Mouse (Mus musculus) thymus, adult 18-20 months (tissue): Measurements from ENCODE around the gene Tent4b.
"Not testable (repeated sequence)": the region's sequence is repeated elsewhere in the genome, so short reads cannot be mapped to it uniquely, and the experiment has no call there.

Experiments
- DNase-seq, 2 experiments: peaks; one replicate each; pipeline ENCODE4 v3.0.0; 2022; ENCODE audit warnings: mixed read lengths in 2 of 2

Tent4b gene

DNA sequence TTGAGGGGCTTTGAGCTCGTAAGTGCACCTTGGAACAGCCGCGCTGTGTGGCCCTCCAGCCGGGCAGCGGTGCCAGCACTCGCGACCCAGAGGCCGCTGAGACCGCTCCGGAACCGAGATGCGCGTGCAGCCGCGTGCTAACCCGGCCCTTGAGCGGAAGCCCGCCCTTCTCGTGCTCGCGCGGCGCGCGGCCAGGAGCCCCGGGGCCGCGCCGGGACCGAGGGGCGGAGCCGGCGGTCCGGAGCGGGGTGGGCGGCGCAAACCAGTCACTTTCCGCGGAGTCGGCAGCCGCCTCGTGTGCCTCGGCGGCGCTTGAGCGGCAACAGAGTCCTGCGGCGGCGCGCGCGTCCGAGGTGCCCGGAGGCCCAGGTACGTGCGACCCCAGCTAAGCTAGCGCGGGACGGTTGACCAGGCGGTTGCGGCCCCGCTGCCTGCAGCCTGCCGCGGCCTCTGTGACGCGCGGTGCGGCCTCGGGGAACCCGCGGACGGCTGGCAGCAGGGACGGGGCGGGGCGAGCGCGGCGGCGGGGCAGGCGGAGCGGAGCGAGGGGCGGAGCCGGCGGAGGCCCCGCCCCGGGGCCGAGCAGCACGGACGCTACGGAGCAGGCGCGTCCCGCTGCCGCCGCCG, at the start of gene Tent4b:
Tent4b (plus strand) TSS at position 269 of the 627 bp plus-strand sequence.
- peak; percentile 88 to 89 for DNase-seq

DNA sequence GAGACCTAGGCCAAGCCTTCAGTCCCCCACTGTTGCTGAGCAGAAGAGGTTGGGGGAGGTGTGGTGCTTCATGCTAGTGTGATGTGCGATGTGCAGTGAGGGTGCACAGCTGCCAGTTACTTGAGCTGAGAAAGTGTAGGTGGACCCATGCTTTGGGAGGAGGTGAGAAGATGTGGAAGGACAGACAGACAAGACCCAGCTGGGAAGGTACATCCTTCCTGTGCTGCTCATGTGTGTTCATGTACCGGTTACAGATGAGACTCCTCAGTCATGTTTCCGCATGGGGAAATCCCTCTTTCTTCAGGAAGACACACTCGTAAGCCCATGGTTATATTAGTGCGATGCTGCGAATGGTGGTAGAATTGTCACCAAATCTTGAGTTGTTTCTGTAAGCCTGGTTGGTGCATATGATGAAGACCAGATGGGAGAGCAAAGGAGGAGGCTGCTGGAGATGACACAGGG, 48.1 kb upstream of the Tent4b start:
- DNase-seq = no peak

DNA sequence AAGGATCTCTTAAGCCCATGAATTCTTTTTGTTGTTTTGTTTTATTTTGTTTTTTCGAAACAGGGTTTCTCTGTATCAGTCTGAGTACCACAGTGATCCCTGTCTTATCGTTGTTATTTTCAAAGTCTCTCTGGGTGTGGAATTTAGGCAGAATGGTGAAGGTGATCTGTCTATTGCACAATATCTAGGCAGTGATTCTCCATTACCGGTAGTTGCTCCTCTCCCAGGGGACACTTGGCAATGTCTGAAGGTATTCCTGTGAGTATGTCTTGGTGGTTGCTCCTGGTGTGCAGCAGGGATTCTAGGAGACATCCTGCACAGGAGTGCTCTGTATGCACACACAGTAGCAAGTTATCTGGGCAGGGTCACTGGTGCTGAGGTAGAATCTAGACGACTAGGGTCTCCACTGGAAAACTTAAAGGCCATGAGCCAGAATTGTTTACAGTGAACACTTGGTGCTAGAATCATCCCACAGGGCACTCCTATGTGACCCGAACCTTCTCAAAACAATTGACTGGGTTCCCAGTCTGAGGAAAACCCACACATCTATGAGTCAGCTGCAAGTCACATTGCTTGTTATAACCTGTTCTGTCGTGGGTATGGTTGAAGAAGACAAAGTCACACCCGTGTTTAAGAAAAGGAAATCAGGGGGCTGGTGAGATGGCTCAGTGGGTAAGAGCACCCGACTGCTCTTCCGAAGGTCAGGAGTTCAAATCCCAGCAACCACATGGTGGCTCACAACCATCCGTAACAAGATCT, 38.6 kb upstream of the Tent4b start:
- no peak for DNase-seq

DNA sequence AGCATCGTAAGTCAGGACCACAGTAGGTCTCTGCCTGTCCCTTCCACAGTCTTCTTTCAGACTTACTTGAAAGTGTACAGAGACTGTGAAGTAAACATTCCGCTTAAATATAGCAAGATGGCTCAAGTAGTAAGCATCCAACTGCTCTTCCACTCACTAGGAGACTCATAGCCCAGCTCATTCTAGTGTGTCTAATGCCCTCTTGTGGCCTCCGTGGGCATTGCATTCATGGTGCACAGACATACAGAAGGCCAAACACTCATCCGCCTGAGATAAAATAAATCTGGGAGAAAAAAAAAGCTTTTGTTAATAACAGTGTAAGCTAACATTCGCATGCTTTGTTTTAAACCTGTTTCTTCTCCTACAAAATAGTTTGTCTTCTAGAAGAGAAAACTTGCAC, 37.6 kb upstream of the Tent4b start:
- peak; percentile 11 to 27 for DNase-seq

DNA sequence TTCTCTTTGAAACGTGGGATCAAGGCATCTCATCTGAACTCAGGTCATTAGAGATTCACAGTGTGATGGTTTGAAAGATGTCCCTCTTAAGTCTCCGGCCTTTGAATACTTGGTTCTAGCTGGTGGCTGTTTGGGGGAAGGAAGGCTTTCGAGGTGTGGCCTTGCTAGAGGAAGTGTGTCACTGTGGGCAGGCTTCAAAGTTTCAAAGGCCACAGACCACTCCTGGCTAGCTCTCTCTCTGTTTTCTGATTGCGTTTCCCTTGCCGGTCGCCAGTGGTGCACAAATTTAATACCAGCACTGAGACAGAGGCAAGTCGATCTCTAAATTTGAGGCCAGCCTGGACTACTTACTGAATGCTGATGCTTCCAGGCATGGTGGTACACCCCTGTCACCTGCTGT, 23.7 kb upstream of the Tent4b start:
- DNase-seq = no peak

DNA sequence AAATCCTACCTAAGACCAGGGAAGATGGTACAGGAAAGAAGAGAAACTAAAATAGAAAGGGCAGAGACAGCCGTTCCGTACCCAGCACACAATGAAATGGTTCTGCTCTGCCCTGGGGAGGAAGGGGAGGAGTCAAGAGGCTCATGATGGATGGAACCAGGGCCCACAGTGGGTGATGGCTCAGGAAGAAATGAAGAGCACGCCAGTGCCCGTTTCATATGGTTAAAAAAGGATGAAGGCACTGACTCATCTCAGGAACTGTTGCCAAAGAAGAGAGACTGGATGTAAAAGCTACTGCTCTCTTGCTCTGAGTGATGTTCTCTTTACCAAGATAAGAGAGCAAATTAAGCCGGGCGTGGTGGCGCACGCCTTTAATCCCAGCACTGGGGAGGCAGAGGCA, 21.7 kb upstream of the Tent4b start:
- no peak for DNase-seq

DNA sequence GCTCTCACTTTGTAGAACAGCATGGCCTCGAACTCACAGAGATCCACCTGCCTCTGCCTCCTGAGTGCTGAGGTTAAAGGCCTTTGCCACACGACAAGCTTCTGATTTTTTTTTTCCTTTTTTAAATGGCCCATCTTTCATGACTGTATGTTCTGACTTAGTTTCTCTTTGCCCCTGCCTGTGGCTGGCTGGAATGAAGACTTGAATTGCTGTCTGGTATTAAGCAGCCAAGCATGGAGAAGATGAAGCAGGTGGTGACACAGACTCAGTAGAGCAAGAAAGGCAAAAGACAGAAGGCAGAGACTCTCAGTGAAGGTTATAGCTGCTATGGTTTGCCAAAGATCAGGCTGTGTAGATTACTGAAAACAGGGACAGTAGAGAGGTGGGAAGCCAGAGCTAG, 15.9 kb upstream of the Tent4b start:
- DNase-seq = no peak

DNA sequence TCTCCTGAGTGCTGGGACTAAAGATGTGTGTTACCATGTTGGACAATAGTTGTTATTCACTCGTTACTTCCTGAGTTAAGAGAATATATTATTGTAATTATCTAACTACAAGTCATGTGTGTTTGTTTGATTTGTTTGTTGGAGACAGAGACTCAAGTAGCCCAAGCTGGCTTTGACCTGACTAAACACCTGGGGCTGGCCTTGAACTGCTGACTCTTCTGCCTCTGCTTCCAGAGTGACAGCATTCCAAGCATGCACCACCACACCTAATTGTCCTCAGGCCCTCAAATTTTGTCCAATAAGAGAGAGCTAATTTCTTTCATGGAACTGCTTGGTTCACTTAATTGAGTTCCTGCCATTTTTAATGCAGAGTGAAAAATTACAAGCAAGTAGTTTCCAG, 14.1 kb upstream of the Tent4b start:
- DNase-seq = no peak

DNA sequence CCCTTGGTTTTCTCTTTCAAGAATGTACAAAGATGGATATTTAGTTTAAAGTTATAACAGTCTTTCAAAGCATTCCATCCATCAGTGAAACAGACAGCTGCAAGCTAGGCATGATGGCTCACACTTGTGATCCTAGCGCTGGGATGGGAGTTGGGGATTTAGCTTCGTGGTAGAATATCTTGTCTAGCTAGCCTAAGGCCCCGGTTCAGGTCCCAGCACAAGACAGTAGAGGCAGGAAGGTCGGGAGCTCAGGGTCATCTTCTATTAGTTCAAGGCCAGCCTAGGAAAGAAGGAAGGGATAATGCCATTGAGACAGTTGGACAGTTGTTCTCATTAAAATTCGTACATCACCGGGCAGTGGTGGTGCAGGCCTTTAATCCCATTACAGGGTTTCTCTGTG, 13.3 kb upstream of the Tent4b start:
- DNase-seq = no peak

DNA sequence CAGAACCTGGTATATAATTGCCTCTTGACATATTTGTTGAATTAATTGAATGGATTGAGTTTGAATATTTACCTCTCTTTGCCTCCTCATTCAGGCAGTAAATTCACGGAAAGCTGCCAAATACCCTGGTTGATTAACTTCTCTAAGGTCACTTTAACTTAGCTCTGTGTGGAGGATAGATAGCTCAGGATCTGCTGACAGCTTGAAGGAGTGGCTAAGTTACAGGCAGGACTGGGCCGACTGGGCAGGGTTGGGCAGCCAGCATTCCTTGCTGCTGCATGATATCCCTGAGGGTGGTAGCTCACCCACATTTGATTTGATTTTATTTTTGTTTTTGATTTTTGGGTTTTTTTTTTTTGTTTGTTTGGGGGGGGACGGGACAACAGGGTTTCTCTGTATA, 1.7 kb upstream of the Tent4b start:
- no peak for DNase-seq

DNA sequence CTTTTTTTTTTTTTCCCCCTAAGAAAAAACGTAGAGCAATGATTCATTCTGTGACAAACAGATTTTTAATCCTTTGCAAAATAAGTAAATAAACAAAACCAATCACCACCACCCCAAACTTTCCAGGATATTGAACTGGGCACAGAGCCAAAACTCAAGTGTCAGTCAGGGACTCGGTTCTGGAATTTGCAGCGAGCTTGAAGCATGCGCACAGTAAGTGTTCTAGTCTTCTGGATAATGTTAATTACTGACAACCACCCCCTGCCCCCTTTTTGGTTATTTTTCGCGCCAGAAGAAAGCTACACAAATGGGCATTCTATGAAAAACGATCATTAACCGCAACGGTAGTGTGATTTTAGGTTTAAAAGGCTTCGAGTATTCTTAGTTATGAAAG, 465 bp upstream of the Tent4b start:
- peak in 1 of 2 experiments; percentile 13 for DNase-seq

DNA sequence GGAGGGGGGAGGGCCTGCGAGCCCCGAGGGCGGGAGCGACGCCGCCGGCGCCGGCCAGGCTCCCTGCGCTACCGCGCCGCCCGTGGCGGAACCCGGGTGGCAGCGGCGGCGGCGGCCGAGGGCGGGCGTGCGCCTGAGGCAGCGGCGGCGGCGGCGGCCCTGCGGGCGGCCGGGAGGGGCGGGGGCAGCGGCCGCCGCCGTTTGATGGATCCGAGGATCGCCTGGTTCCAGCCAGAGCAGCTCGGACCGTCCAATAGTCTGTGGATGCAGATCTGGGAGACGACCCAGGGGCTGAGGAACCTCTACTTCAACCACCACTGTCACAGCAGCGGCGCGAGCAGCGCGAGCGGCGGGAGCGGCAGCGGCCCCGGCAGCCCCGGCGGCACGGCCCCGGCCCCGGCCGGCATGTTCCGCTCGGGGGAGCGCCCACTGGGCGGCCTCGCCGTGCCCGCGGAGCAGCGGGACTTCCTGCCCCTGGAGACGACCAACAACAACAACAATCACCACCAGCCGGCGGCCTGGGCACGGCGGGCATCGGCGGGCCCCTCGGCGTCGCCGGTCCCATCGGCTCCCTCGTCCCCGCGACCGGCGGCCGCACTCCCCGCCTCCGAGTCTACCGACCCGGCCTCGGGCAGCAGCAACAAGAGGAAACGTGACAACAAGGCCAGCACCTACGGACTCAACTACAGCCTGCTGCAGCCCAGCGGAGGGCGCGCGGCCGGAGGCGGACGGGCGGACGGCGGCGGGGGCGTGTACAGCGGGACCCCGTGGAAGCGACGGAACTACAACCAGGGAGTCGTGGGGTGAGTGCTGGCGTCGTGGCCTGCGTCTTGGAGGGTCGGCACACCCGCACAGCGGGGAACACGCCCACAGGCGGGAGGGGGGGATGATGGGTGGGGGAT, 938 bp downstream of the Tent4b start:
- DNase-seq = peak; percentile 40 to 42

DNA sequence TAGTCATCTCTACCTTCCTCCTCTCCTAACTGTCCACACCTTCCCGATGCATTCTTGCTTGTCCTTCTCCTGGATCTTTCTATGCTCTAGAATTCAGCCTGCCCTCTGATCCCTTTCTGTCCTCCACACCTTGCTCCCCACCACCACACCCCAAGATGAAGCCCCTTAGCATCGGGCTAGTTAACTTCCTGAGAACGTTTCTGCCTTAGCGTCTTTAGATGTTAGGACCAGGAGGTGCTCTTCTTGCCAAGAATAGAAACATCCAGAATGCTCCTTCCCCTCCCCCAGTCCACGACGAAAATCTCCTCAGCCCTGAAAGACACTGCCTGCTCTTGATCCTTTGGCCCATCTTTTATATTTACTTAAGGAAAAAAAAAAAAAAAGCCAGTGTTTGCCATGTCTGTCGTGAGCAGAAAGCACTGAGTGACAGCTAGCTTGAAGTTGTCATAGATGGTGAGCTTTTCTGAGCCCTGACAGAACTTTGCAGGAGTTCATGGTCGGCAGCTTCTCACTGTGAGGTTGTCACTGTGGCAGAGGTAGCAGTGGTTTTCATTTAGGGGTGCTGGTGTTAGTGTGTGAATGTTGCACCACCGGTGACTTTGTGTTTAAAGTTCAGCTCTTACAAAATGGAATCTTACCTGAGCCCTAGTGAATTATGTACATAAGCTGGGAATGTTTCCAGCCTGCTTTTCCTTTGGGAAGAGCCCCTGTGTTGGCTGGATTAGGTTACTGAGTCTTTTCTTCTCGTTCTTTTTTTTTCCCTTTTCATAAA, 1.9 kb downstream of the Tent4b start:
- no peak for DNase-seq

DNA sequence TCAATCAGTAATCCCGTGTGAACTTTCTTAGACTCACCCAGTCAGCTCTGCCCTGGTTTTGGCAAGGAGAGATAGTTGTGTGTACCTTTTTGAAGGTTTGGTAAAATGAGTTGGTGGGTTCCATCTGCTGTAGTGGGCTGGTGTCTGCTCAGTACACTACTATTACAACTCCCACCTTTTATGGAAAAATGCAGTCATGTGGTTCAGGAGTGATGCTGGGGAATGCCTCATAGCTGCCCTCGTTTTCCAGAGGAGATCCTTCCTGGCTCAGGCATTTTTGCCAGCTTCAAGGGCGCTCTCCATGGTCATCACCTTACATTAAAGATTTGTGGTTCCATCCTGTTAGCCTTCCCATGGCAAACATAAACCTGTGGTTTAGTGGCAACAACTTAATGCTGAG, 2.6 kb downstream of the Tent4b start:
- no peak for DNase-seq

DNA sequence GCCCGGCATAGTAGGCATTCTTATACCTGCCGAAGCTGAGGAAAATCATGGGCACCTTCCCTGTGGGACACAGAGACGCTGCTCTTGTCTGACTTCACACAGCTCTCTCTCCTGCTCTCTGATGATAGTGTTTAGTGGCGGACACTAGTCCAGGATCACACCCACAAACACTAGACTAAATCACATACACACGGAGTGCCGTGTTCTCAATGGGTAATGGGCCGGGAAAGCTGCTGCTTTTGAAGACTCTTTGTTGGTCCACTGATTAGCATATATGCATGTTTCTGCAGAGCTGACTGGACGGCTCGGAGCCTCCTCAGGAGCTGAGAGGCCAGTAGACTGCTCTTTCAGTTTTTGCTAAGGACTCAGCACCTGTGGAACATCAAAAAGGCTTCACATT, 7.0 kb downstream of the Tent4b start:
- no peak for DNase-seq

DNA sequence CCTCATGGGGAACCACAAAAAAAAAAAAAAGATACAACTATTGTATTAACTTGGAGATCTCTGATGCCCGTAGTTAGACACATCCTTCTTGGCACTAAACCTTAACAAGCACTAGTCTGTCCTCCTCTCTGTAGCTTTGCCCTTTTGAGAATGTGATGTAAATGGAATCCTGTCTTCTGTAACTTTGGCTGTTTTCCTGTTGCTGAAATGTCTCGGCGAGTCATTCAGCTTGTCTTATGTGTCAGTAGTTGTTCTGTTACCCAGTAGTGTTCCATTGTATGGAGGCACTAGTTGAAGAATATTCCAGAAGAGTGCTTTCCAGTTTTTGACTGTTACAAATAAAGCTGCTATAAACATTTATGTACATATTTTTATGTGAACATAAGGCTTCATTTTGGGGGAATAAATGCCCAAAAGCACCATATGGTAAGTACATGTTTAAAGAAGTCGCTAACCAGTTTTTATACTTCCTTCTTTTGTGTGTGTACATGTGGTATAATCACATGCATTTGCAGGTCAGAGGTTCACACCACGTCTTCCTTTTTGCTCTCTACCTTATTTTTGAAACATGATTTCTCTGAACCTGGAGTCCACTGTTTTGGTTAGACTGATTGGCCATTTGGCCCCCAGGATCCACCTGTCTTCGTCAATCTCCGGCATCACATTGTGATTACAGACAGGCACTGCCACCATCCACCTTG, 8.3 kb downstream of the Tent4b start:
- no peak for DNase-seq

DNA sequence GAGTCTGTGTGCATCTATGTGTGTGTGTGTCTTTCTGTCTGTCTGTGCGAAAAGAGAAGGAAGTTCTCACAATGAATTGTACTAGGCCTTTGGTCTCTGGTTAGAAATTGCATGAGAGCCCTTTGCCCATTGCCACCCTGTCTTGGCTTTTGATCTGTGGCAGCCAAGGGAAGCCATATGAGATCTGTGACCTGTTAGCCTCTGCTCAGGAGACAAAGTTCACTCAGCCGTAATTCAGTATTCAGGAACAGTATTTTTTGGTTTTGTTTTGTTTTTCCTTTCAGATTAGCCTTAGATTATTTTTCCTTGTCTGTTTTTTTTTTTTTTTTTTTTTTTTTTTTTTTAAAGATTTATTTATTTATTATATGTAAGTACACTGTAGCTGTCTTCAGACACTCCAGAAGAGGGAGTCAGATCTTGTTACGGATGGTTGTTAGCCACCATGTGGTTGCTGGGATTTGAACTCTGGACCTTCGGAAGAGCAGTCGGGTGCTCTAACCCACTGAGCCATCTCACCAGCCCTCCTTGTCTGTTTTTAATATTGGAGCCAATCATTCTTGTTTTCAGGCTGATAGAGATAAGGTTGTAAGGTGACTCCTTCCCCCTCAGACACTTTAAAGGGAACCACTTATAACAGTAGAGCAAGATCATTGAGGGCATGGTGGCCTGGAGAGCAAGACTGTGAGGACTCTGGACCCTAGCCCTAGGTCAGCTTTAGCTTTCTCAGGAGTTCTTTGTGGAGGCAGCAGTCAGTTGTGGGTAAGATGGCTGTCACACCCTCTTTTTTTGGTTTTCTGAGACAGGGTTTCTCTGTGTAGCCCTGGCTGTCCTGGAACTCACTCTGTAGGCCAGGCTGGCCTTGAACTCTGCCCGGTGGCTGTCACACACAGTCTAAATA, 11.2 kb downstream of the Tent4b start:
- not testable (repeated sequence) for DNase-seq

DNA sequence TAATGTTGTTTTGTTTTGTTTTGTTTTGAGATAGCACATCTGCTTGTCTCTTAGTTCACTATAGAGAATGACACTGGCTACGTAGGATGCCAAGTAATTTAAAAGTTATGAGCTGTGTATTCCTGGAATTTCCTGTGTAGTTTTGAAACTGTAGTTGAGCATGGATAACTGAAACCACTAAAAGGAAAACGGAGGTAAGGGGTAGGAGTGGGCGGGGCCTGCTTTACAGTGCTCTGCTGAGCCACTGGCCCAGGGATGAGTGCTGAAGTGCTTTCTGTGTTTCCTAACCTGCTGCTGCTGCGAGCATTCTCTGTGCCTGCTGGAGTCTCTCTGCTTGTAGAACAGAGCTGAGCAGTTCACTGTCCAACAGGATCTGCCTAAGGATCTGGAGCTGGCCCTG, 22.3 kb downstream of the Tent4b start:
- no peak for DNase-seq

DNA sequence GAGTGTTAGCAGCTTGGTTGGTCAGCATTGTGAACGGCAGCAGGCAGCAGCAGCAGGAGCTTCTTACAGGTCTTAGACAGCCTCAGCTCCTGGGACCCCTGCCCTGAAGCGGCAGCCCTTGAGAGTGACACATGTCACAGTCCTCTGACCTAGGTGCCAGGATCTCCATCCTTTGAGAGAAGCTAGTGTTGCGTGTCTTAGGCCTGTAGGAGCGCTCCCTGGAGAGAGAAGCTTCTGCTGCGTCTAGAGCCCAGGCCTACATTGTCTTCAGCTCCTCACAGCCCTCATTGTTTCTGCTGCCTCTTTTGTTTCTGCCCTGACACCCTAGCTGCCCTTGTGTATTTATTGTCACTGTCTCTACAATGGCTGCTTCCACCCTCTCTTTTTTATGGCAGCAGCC, 26.3 kb downstream of the Tent4b start:
- no peak for DNase-seq

DNA sequence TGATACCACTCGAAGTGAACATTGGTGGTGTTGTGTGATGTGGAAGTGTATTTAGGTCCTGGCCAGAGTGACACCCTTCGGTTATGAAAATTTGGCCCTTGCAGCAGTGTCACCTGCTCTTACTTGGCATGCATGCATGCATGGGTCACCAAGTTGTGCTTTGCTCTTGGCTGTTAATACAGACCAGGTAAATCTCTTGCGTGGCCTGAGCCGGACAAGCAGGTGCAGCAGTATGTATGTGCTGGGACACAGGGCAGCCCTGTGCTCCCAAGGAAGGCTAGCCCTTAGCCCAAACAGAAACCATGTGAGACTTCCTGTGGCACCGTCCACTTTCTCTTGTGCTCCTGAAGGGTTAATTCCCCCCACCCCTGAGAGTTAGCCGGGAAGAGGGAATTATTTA, 28.8 kb downstream of the Tent4b start:
- no peak for DNase-seq

DNA sequence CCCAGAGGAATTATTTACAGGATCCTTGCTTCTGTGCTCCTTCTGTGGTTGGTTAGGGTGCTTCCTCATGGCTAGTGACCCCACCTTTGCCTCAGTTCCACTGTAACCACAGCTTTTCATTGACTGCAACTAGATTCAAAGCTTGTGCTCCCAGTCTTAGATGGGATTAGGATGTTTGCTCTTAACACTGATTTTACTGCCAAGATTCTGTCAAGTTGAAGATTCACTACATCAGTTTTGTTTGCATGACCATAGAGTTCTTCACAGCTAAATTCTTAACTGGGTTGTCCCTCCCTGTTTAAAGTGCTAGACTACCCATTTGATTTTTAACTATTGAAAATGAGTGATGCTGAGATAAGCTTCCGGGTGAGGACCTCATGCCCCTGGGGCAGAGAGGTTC, 29.3 kb downstream of the Tent4b start:
- DNase-seq = no peak
